Mouse (Mus musculus): Measurements from ENCODE around the gene Il2.

GRCm38 (mm10) chr3:37146406-37146805, 20.6 kb upstream of the Il2 start:
- no peak for TF ChIP-seq CTCF (IDR thresholded peaks at IDR 0.05; ENCODE audit: low read depth)
- no peak for TF ChIP-seq EP300 (optimal IDR thresholded peaks at IDR 0.05)

Measured in stomach, postnatal 0 days (tissue).